Mouse (Mus musculus) fibroblast of lung, adult 2 months (primary cell): ENCODE data around the gene Bptf.
"Not testable (repeated sequence)": the region's sequence is repeated elsewhere in the genome, so short reads cannot be mapped to it uniquely, and the experiment has no call there.

Experiments
- DNase-seq: peaks from one replicate; pipeline ENCODE4 v3.0.0-alpha.2; 2011; ENCODE audit warnings: low read depth

Gene Bptf

GRCm38 (mm10) chr11:107046766-107047620 is 84.9 kb downstream of the Bptf start:
- no peak for DNase-seq

DNA sequence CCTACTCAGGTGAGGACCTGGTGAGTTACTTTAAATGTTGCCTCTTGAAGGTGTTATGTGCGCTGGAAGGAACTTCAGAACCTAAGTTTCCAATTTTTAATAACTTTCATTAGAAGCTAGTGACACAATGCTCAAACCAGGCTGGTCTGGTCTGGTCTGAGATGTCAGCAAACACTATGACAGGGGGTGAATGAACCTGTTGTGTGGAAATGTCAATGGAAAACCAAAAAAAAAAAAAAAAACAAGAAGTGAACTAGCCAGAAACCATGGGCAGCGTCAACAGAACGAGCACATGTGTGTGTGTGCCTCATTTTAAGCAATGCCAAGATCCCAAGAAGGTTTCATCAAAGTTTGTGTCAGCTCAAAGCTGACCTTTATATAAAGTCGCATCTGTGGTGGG is 86.4 kb downstream of the Bptf start:
- no peak for DNase-seq

DNA sequence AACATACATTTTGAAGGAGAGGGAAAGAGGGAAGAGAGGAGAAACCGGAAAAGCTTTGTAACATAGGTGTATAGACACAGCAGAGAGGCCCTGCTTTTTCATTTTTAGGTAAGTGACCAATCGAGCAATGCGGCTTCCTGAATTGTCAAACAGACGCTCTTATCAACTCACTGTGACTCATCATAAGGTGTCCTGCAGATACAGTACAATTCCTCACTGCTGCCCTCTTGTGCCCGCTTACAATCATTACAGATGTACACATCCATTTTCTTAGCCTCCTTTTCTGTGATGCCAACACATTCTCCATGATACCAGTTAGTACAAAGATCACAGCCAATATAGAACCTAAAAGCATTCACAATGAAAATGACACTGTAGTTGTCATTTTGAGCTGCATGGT is 87.6 kb downstream of the Bptf start:
- DNase-seq, result peak; percentile 65

DNA sequence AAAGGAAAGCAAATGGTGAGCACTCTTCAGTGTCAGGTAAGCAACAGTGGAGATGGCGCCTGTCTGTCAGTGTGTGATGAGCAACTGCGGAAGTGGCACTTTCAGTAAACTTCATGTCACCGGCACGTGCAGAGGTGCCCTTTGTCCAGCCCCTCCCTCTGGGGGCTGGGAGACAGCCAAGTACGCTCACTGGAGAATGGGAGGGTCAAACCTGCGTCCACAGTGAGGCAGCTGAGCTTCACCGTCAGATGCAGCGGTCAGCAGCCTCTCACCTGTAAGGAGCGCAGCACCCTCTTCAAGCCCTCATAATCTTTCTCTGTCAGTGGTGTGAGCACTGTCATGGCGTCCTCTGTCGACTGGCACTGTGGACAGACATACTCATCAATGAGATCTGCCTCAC is 88.6 kb downstream of the Bptf start:
- no peak for DNase-seq

GRCm38 (mm10) chr11:107041396-107041795 is 90.5 kb downstream of the Bptf start:
- no peak for DNase-seq

DNA sequence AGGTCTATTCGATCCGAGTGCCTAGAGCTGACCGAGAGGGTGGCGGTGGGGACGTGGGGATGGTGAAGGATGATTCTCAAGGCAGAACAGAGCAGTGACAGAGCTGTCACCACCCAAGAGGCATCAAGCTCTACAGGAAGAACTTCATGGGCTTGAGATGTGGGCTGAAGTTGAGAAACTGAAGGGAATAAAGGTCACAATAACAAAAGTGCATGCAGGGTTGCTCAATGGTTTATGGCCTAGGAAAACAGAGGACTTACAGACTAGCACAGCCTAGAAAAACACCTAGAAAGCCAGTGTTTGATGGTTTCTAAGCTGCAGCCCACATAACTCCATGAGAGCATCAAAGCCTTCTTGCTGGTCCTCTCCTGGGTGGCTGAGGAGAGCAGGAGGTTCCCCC is 92.5 kb downstream of the Bptf start:
- DNase-seq, result no peak

DNA sequence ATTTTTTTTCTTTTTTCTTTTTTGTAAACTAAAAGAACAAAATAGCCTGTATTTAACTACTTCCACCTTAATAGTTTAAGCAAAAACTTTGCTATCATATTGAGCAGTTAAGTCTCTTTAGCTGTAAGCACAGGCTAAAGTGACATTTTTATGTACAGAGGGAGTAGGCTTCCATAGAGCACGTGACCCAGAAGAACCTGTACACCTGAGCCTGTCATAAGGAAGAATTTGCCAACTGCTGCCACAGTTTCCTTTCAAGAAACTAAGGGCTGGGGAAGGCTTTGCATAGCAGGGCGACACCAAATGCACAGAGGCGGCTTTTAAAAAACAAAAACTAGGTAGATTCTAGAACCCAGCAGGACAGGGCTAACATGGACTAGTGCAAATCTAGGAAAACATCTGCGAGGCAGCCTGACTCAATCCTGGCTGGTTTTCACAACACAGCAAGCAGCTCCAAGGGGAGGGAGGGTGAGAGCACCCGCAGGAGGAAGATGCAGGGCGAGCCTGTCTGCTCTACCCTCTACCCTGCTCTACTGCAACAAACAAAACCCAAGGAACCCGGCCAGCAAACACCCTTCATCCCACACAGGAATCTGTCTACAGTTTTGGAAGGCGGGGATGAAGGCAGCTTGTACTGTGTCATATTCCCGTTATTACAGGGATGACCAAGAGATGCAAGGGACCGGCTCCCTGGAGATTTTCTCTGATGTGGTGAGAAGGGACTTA is 97.7 kb downstream of the Bptf start:
- no peak for DNase-seq

- no peak for DNase-seq
Measured at GRCm38 (mm10) chr11:107031635-107032034, 100.3 kb downstream of the Bptf start.

GRCm38 (mm10) chr11:107029536-107029935 is 102.4 kb downstream of the Bptf start:
- no peak for DNase-seq

DNA sequence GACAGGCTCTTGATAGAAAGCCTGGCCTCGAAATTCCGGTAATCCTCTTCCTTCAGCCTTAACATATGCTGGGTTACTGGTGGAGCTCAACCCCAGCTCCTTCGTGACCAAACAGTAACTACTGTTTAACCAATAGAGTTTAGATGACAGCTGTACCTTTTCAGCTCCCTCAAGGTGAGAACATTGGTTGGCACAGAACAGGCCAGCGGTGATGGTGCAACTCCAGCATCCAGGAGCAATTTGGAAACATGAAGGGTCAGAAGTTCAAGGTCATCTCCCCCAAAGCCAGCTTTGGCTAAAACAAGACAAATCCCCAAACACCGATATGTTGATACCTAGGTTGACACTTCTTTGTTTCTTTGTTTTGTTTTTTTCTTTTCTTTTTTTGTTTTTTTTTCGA is 103.2 kb downstream of the Bptf start:
- no peak for DNase-seq

GRCm38 (mm10) chr11:107028275-107028618 is 103.7 kb downstream of the Bptf start:
- no peak for DNase-seq

DNA sequence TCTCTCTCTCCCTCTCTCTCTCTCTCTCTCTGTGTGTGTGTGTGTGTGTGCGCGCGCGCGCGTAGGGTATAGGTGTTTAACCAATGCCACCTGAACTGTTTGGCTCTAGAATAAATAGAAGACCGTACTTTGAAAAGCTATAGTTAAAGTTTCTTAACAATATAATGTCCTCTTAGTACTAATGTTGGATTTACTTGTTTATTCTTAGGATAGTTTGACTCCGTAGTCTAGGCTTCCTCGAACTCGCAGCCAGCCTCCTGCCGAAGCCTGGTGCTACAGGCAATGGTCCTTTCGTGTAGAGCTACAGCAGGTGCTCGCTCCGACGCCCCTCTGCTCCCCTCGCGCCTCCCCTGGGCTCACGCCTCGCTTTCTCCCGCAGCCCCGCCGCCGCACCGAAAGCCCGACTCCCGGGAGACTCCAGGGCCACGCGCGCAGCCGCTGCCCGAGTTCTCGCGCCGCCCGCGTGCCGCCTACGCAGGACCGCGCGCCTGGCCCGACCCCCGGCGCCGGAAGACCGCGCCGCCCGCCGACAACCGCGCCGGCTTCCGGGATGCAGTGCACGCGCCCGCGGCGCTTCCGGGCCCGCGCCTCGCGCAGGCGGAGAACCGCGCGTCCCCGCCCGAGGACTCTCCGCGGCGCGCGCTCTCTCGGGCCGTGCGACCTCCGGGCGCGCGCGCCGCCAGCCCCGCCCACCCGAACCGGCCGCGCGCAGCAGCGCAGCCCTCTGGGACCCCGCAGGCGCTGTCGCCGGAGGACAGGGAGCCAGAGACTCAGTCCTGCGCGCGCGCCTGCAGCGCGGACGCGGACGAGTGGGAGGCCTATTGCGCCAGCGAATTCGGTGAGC is 104.3 kb downstream of the Bptf start:
- DNase-seq, result peak; percentile 40

DNA sequence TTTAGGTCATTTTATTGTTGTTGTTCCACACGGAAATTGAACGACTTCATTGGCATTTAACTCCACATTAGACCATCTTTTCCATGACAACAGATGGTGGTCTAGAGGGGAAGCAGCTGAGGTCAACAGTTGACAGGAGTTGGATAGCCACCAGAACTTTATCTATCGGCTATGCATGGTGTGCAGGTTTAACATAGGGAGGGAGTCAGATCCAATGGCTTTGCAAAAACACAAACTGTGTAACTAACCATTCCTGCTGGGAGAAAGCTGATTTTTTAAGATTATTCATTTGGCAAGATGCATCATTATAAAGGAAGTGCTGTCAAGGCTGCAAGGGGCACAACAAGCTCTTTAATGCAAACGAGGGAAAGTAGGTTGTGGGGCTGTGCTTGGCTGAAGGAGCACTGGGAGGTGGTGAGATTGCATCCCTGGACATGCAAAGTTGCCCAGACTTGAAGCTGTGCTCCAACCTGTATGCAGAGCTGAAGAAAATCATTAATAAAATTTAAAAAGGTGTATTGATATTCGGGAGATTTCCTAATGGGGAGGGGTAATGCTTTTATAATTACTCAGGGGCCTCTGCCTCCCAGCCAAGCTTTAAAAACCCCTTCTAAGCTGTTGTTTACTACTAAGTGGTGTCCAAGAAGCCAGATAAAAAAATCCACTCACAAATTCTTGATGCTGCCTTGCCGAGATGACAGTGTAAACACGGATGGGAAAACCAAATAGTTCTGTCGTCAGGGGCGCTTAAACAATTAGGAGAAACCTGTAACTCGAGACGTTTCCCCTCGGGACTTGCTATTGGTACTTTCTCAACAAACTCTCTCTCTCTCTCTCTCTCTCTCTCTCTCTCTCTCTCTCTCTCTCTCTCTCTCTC is 105.1 kb downstream of the Bptf start:
- DNase-seq, result no peak

DNA sequence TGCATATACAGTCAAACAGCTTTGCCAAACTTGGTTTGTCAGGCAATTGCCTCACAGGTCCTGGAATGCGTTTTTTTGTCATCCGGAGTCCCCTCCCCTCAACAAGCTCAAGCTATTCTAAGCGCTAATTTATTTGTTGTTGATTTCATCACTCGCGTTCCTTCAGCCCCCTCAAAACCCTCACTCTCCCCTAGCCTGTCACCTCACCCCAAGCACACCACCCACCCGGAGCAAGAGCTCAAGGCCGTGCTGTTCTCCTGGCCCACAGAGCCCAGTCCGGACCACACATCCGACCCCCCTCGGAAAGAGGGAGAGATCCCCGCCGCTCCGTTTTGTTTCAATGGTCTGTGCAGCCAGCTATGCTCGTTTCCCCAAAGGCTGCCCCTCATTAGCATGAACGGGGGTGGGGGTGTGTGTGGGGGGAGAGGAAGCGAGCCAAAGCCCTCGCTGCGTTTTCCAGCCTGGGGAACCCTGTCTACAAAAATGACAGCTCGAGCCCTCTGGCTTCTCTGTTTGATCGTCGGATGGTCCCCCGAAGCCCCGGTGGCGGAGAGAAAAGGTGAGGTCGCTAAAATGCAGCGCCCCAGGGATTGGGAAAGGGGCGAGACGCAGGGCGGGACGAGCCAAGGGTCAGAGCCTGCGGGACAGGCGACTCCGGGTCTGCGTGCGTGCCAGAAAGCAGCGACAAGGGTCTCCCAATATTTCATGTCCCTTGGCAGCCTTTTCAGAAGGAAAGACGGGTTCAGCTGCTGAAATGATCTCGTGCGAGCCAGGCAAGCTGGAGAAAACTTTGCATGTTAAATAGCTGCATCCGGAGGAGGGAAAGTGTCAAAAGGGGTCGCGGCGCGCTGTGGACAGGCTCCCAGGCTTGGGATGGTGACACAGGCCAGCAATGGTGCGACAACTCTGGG is 106.3 kb downstream of the Bptf start, which contains the start of gene 1810010H24Rik:
1810010H24Rik (plus strand) TSS at position 271 of the 911 bp plus-strand sequence.
- DNase-seq, result no peak

DNA sequence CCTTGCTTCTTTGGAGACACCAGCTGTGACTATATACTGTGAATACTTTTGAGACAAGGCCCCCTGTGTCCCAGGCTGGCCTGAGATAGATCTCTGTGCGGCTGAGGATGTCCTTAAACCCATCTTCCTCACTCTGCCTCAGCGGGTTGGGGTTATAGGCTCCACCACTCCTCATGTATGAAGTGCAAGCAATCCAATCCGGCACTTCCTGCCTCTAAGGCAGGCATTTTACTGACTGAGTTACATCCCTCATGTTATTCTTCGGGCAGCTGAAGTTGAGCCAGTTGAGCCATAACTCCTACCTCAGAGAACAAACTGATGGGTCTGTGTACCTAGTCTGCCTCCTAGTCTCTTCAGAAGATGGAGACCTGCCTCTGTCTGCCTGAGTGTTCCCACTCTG is 107.5 kb downstream of the Bptf start:
- no peak for DNase-seq

DNA sequence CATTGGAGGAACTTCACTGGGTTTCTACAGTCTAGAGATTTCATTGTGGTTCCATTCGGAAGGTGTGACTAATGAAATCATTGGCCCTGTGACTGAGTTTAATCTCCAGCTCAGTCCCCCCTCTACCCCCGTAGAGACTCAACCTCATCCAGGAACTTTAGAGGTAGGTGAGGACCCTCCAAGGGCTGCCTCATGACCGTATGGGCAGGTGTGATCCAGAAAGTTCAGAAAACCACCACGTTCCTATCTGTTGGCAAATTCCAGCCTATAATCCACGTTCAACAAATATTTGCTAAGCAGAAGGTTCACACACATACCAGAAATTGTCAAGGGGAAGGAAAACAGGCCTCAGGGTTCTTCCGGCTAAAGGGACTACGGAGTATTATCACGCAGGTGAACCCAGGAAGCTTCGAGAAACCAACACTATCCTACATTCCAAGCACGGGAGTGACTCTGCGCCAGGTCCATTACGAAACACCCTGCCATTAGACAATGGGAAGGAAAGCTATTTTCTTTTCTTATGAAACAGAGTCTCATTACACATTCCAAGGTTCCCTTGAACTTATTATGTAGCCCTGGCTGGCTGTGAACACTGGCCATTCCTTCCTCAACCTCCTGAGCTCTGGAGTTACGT is 109.8 kb downstream of the Bptf start:
- DNase-seq, result no peak

DNA sequence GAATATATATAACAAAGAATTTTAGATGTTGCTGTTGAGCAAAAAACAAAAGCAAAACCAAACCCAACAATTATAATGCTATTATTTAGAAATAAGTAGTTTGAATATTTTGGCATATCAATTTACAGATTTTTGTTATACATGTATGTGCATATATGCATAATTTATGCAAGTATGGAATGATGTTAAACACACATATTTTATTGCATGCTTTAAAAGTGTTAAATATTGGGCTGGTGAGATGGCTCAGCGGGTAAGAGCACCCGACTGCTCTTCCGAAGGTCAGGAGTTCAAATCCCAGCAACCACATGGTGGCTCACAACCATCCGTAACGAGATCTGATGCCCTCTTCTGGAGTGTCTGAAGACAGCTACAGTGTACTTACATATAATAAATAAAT is 112.2 kb downstream of the Bptf start:
- DNase-seq, result not testable (repeated sequence)

GRCm38 (mm10) chr11:107019318-107019717 is 112.6 kb downstream of the Bptf start:
- no peak for DNase-seq

GRCm38 (mm10) chr11:107018606-107019005 is 113.3 kb downstream of the Bptf start:
- no peak for DNase-seq

DNA sequence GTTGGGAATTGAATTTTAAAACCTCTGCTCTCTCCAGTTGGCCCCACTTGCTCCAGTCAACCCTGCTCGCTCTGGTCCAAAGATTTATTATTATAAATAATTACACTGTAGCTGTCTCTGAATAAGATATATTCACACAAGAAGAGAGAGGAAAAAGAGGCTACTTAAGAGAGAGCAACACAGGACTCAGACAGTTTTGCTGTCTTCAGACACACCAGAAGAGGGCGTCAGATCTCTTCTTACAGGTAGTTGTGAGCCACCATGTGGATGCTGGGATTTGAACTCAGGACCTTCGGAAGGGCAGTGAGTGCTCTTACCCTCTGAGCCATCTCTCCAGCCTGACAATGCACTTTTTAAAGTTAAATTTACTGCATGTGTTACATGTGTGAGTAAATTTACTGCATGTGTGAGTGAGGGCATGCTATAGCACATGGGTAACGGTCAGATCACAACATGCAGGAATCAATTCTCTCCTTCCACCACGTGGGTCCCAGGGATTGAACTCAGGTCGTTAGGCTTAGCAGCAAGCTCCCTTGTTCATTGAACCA is 114.5 kb downstream of the Bptf start:
- DNase-seq, result no peak
